Mouse (Mus musculus): ENCODE measurements around the gene Tns4. TPM values are rescaled to one million over a fixed set of nuclear protein-coding genes. Genes with fewer than 3 reads are reported as not detected.

Tns4 gene
- polyA plus RNA-seq, 1 experiment from 2014 or later: 0.17 TPM

DNA sequence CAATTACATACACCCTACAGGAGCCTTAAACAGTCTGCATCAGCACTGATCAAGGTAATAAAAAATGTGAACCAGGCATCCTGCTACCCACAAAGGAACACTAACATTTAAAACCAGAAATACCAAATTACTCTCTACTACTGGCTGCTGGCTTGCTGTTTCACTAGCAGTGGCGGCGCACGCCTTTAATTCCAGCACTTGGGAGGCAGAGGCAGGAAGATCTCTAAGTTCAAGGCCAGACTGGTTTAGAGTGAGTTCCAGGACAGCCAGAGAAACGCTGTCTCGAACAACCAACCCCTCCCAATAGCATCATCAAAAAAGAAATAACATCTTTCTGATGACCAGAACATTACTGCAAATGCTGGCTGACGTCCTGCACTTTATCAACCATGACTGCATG is 69.3 kb downstream of the Tns4 start:
- no peak overlapping the region for H3K4me2 ChIP-seq
- no peak overlapping the region for H3K9ac ChIP-seq
- ATAC-seq (ENCODE audit: low FRiP score): no peak
- H3K4me1 ChIP-seq (replicated peaks): peaks cover 14% of the 10 kb centered on the region
- H3K4me3 ChIP-seq: no peak overlapping the region
- H3K27ac ChIP-seq: no peak overlapping the region
- no peaks in the 10 kb centered on the region for H3K9me3 ChIP-seq
- WGBS: 95% methylated on average over 6 of the region's 6 CpGs
- no peaks in the 10 kb centered on the region for H3K27me3 ChIP-seq
- 0 out of 2 replicates have a peak, but pooled peaks cover 2% of the 10 kb centered on the region for H3K36me3 ChIP-seq

Other genes with a start within 250 kb of the Tns4 start
- 5.0 TPM in 2 replicates for gene Wipf2, start 225.7 kb downstream of the Tns4 start, polyA plus RNA-seq (2015; fragmentation: Nextera tagmentation; extraction: Ambion mirVana)
- gene Cdc6, start 181.5 kb downstream of the Tns4 start, polyA plus RNA-seq (2015; fragmentation: Nextera tagmentation; extraction: Ambion mirVana): 5.9 and 6.0 TPM in 2 replicates
- gene Rara, start 161.5 kb downstream of the Tns4 start, polyA plus RNA-seq (2015; fragmentation: Nextera tagmentation; extraction: Ambion mirVana): 17.1 and 20.3 TPM in 2 replicates
- 1.5 and 1.6 TPM in 2 replicates for gene Gjd3, start 106.3 kb downstream of the Tns4 start, polyA plus RNA-seq (2015; fragmentation: Nextera tagmentation; extraction: Ambion mirVana)
- gene Top2a, start 65.1 kb downstream of the Tns4 start, polyA plus RNA-seq (2015; fragmentation: Nextera tagmentation; extraction: Ambion mirVana): 55.7 and 62.2 TPM in 2 replicates
- gene Igfbp4, start 48.1 kb downstream of the Tns4 start, polyA plus RNA-seq (2015; fragmentation: Nextera tagmentation; extraction: Ambion mirVana): 194 and 196 TPM in 2 replicates
- not detected in 2 replicates for gene Ccr7, start 65.8 kb upstream of the Tns4 start, polyA plus RNA-seq (2015; fragmentation: Nextera tagmentation; extraction: Ambion mirVana)
- 344 and 354 TPM in 2 replicates for gene Smarce1, start 141.7 kb upstream of the Tns4 start, polyA plus RNA-seq (2015; fragmentation: Nextera tagmentation; extraction: Ambion mirVana)
- gene Krt222, start 154.8 kb upstream of the Tns4 start, polyA plus RNA-seq (2015; fragmentation: Nextera tagmentation; extraction: Ambion mirVana): 3.9 and 4.1 TPM in 2 replicates
- 0.09 TPM in 1 of 2 replicates, not detected in the other for gene Krt24, start 196.0 kb upstream of the Tns4 start, polyA plus RNA-seq (2015; fragmentation: Nextera tagmentation; extraction: Ambion mirVana)
- 0.19 and 0.35 TPM in 2 replicates for gene Krt25, start 233.6 kb upstream of the Tns4 start, polyA plus RNA-seq (2015; fragmentation: Nextera tagmentation; extraction: Ambion mirVana)
- gene Krt26, start 248.7 kb upstream of the Tns4 start, polyA plus RNA-seq (2015; fragmentation: Nextera tagmentation; extraction: Ambion mirVana): 0.13 and 0.21 TPM in 2 replicates

Data from hindbrain, embryonic 13.5 days (tissue).